Comparison of ENCODE assay signal across 20 mouse cellular contexts in the genomic region with DNA sequence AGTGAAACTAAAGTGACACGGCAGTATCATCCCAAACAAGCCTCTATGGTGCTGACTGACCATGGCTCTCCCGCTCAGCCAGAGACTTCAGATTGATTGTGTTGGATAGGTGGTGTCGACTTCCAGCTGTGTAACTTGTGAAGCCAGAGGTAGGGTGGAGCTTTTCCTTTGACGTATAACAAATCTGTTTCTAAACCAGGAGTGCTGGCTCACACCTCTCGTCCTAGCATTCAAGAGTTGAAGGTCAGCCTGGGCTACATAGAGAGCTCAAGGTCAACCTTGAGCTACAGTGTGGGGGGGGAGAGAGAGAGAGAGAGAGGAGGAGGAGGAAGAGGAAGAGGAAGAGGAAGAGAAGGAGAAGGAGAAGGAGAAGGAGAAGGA. TPM values are rescaled to one million over a fixed set of nuclear protein-coding genes. Genes with fewer than 3 reads are reported as not detected.
DNase-seq lines count a peak whose midpoint lies in the region; ATAC-seq lines count a peak whose summit lies in the region.
"Had no signal": no experiment of that assay in that cellular context is flagged by ENCODE, and none has a peak within 500 bp of the region (broad histone marks: within the 10 kb centered on the region; RNA-seq: fewer than 3 reads in every experiment).

No protein-coding gene starts in this region.

- DNase-seq in ES-CJ7 (ENCODE audit: low read depth, low spot score), result peak; percentile 75
- DNase-seq in R1 (ENCODE audit: low read depth, low spot score), result peak; percentile 51
- DNase-seq in cerebellum, postnatal 10 days, result no peak
- DNase-seq in Muller cell, postnatal 12 days (ENCODE audit: inconsistent ontology term), result no peak
- DNase-seq: cerebellum, adult 9-11 months; gastrocnemius, postnatal 25 days; kidney, adult 9 months; kidney, postnatal 25 days; right cerebral cortex, postnatal 25 days; thymus, postnatal 14 days had no signal

- ATAC-seq in heart, embryonic 16.5 days (replicated peaks; ENCODE audit: extremely low read depth, insufficient read depth, low FRiP score), result no peak
- no peak for ATAC-seq in heart, embryonic 12.5 days (ENCODE audit: insufficient number of reproducible peaks, low FRiP score)
- ATAC-seq in megakaryocyte, adult 5-6 weeks (ENCODE audit: poor library complexity, severe bottlenecking), result peak; percentile 4; the same call in 1 of the 2 replicates
- ATAC-seq: forebrain, embryonic 14.5 days; midbrain, embryonic 13.5 days had no signal

- H3K36me3 ChIP-seq in heart, embryonic 16.5 days (ENCODE audit: control insufficient read depth, insufficient read depth), result no peaks in the 10 kb centered on the region
- no peaks in the 10 kb centered on the region for H3K36me3 ChIP-seq in heart, embryonic 12.5 days
- H3K36me3 ChIP-seq: embryonic facial prominence, embryonic 13.5 days; hindbrain, embryonic 12.5 days; lung, embryonic 15.5 days; midbrain, embryonic 13.5 days; neural tube, embryonic 15.5 days had no signal

- H3K9me3 ChIP-seq in heart, embryonic 16.5 days (replicated peaks; ENCODE audit: control insufficient read depth, low read length), result no peaks in the 10 kb centered on the region
- H3K9me3 ChIP-seq in heart, embryonic 12.5 days (replicated peaks), result no peaks in the 10 kb centered on the region
- H3K9me3 ChIP-seq: embryonic facial prominence, embryonic 13.5 days; hindbrain, embryonic 12.5 days; lung, embryonic 15.5 days; midbrain, embryonic 13.5 days; neural tube, embryonic 15.5 days had no signal

- H3K4me2 ChIP-seq in heart, embryonic 16.5 days (ENCODE audit: low read depth, low read length), result no peak overlapping the region
- no peak overlapping the region for H3K4me2 ChIP-seq in heart, embryonic 12.5 days
- H3K4me2 ChIP-seq: embryonic facial prominence, embryonic 13.5 days; hindbrain, embryonic 12.5 days; liver, embryonic 11.5 days; lung, embryonic 15.5 days; midbrain, embryonic 13.5 days; neural tube, embryonic 15.5 days had no signal

- peak overlapping the region; percentile 19; the same call in 1 of the 2 replicates for H3K27ac ChIP-seq in heart, embryonic 16.5 days (ENCODE audit: low read length)
- H3K27ac ChIP-seq in heart, embryonic 12.5 days (ENCODE audit: poor library complexity, severe bottlenecking), result no peak overlapping the region
- H3K27ac ChIP-seq: embryonic facial prominence, embryonic 13.5 days; hindbrain, embryonic 12.5 days; lung, embryonic 15.5 days; midbrain, embryonic 13.5 days; neural tube, embryonic 15.5 days had no signal

- peaks cover 14% of the 10 kb centered on the region for H3K4me1 ChIP-seq in heart, embryonic 16.5 days (ENCODE audit: control insufficient read depth, insufficient read depth, low read length)
- H3K4me1 ChIP-seq in heart, embryonic 12.5 days (replicated peaks), result peaks cover 43% of the 10 kb centered on the region
- H3K4me1 ChIP-seq: hindbrain, embryonic 12.5 days; midbrain, embryonic 13.5 days; neural tube, embryonic 15.5 days had no signal

- WGBS in heart, embryonic 16.5 days, result 30% methylated on average over 5 of the region's 5 CpGs
- WGBS in heart, embryonic 12.5 days, result 33% methylated on average over 5 of the region's 5 CpGs

- no peaks in the 10 kb centered on the region for H3K27me3 ChIP-seq in heart, embryonic 16.5 days (ENCODE audit: control insufficient read depth, insufficient read depth, low read length)
- H3K27me3 ChIP-seq in heart, embryonic 12.5 days (replicated peaks), result no peaks in the 10 kb centered on the region
- H3K27me3 ChIP-seq: embryonic facial prominence, embryonic 13.5 days; hindbrain, embryonic 12.5 days; midbrain, embryonic 13.5 days; neural tube, embryonic 15.5 days had no signal

- H3K4me3 ChIP-seq in heart, embryonic 16.5 days (ENCODE audit: low read length), result no peak overlapping the region
- H3K4me3 ChIP-seq in heart, embryonic 12.5 days, result no peak overlapping the region
- H3K4me3 ChIP-seq: embryonic facial prominence, embryonic 13.5 days; hindbrain, embryonic 12.5 days; lung, embryonic 15.5 days; midbrain, embryonic 13.5 days; neural tube, embryonic 15.5 days had no signal

- no peak overlapping the region for H3K9ac ChIP-seq in heart, embryonic 16.5 days (ENCODE audit: low read length)
- no peak overlapping the region for H3K9ac ChIP-seq in heart, embryonic 12.5 days
- H3K9ac ChIP-seq: embryonic facial prominence, embryonic 13.5 days; hindbrain, embryonic 12.5 days; lung, embryonic 15.5 days; midbrain, embryonic 13.5 days; neural tube, embryonic 15.5 days had no signal

RNA-seq across cellular contexts. Expression of a gene that starts 11.3 kb away (rescaled TPM):
- polyA plus RNA-seq in heart, embryonic 16.5 days (2015; fragmentation: Nextera tagmentation; extraction: Ambion mirVana), result 250 and 253 TPM in 2 replicates
- polyA plus RNA-seq in heart, embryonic 12.5 days (2016; fragmentation: Nextera tagmentation; extraction: Ambion mirVana), result 319 and 324 TPM in 2 replicates
- 297 and 300 TPM in 2 replicates for total RNA-seq in megakaryocyte, adult 5-6 weeks (2015)
- 128 and 157 TPM in 2 replicates for total RNA-seq in megakaryocyte, adult 5-6 weeks (2017)

RNA-seq across cellular contexts. Expression of a gene that starts 46.8 kb away (rescaled TPM):
- polyA plus RNA-seq in heart, embryonic 16.5 days (2015; fragmentation: Nextera tagmentation; extraction: Ambion mirVana), result 19.0 and 20.6 TPM in 2 replicates
- 33.8 and 33.9 TPM in 2 replicates for polyA plus RNA-seq in heart, embryonic 12.5 days (2016; fragmentation: Nextera tagmentation; extraction: Ambion mirVana)
- 40.9 TPM in 2 replicates for total RNA-seq in megakaryocyte, adult 5-6 weeks (2015)
- total RNA-seq in megakaryocyte, adult 5-6 weeks (2017), result 25.1 and 27.9 TPM in 2 replicates

Comparison
In these comparisons a context has a peak if more than half of its experiments do, and no peak if none do; other contexts are left out.
1. DNase-seq: peak in ES-CJ7 (single experiment) and R1 (single experiment); none in cerebellum, postnatal 10 days (0 of 2) and Muller cell, postnatal 12 days (single experiment).